Mouse (Mus musculus): ENCODE data around the gene Vps18. TPM values are rescaled to one million over a fixed set of nuclear protein-coding genes. Genes with fewer than 3 reads are reported as not detected.
A peak's percentile ranks its signal among the peaks of the same experiment; 100 is the strongest.

The Vps18 gene
- polyA plus RNA-seq, 1 experiment from 2014 or later, result 6.9 TPM

DNA sequence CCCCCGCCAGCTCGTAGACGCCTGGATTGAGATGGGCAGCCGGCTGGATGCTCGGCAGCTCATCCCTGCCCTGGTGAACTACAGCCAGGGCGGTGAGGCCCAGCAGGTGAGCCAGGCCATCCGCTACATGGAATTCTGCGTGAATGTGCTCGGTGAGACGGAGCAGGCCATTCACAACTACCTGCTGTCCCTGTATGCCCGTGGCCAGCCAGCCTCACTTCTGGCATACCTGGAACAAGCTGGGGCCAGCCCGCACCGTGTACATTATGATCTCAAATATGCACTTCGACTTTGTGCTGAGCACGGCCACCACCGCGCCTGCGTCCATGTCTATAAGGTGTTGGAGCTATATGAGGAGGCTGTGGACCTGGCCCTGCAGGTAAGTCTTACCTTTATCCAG is 5.9 kb downstream of the Vps18 start:
- no peak overlapping the region for H3K27ac ChIP-seq (ENCODE audit: low read depth, low read length)
- H3K4me2 ChIP-seq, result no peak overlapping the region
- 92% methylated on average over 18 of the region's 18 CpGs for WGBS (ENCODE audit: insufficient replicate concordance)
- no peaks in the 10 kb centered on the region for H3K9me3 ChIP-seq (replicated peaks; ENCODE audit: control insufficient read depth, low read length)
- H3K4me1 ChIP-seq (ENCODE audit: control insufficient read depth, insufficient read depth, low read length), result peaks cover 3% of the 10 kb centered on the region
- H3K36me3 ChIP-seq (ENCODE audit: control insufficient read depth, insufficient read depth, low read length), result peaks cover 25% of the 10 kb centered on the region
- H3K4me3 ChIP-seq (ENCODE audit: low read depth, low read length), result no peak overlapping the region
- ATAC-seq (replicated peaks; ENCODE audit: insufficient number of reproducible peaks, low FRiP score, low TSS enrichment), result no peak
- H3K27me3 ChIP-seq (ENCODE audit: control insufficient read depth, insufficient read depth, low read length), result no peaks in the 10 kb centered on the region
- H3K9ac ChIP-seq (ENCODE audit: low read depth, low read length), result no peak overlapping the region

DNA sequence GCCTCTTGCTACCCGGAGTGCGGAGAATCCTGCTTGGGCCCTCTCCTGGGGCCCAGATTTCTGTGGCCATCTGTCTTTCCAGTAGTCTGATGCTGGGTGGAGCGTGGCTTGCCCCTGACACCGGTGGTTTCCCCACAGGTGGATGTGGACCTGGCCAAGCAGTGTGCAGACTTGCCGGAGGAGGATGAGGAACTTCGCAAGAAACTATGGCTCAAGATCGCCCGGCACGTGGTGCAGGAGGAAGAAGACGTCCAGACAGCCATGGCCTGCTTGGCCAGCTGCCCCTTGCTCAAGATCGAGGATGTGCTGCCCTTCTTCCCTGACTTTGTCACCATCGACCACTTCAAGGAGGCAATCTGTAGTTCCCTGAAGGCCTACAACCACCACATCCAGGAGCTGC is 8.2 kb downstream of the Vps18 start:
- 86% methylated on average over 12 of the region's 12 CpGs for WGBS (ENCODE audit: insufficient replicate concordance)
- Histone ChIP-seq H3K9me3 (replicated peaks; ENCODE audit: control insufficient read depth, low read length) (no peaks in the 10 kb centered on the region), H3K27ac (ENCODE audit: low read depth, low read length) (no peak overlapping the region), H3K4me2 (no peak overlapping the region), H3K27me3 (ENCODE audit: control insufficient read depth, insufficient read depth, low read length) (no peaks in the 10 kb centered on the region), H3K36me3 (ENCODE audit: control insufficient read depth, insufficient read depth, low read length) (peaks cover 25% of the 10 kb centered on the region), H3K9ac (ENCODE audit: low read depth, low read length) (no peak overlapping the region), H3K4me1 (ENCODE audit: control insufficient read depth, insufficient read depth, low read length) (peaks cover 16% of the 10 kb centered on the region), H3K4me3 (ENCODE audit: low read depth, low read length) (no peak overlapping the region)
- ATAC-seq (replicated peaks; ENCODE audit: insufficient number of reproducible peaks, low FRiP score, low TSS enrichment), result no peak

DNA sequence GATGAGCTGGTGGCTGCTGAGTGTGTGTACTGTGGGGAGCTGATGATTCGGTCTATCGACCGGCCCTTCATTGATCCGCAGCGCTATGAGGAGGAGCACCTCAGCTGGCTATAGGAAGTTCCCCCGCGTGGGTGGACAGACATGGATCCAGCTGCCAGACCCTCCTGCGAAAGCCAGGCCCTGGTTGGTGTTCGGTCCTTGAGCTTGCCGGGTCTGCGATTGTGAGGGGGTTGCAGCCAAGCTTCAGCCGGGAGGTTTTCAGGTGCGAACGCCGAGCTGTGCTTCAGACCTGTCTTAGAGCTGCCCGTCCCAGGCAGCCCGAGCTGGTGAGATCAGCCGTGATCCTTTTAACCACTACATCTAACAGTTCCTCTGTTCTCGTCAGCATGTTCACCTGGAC is 9.0 kb downstream of the Vps18 start:
- WGBS (ENCODE audit: insufficient replicate concordance), result 91% methylated on average over 19 of the region's 19 CpGs
- peaks cover 20% of the 10 kb centered on the region for H3K36me3 ChIP-seq (ENCODE audit: control insufficient read depth, insufficient read depth, low read length)
- no peak overlapping the region for H3K9ac ChIP-seq (ENCODE audit: low read depth, low read length)
- H3K4me3 ChIP-seq (ENCODE audit: low read depth, low read length), result no peak overlapping the region
- ATAC-seq (replicated peaks; ENCODE audit: insufficient number of reproducible peaks, low FRiP score, low TSS enrichment), result no peak
- no peak overlapping the region for H3K4me2 ChIP-seq
- peaks cover 16% of the 10 kb centered on the region for H3K4me1 ChIP-seq (ENCODE audit: control insufficient read depth, insufficient read depth, low read length)
- H3K27me3 ChIP-seq (ENCODE audit: control insufficient read depth, insufficient read depth, low read length), result no peaks in the 10 kb centered on the region
- H3K9me3 ChIP-seq (replicated peaks; ENCODE audit: control insufficient read depth, low read length), result no peaks in the 10 kb centered on the region
- no peak overlapping the region for H3K27ac ChIP-seq (ENCODE audit: low read depth, low read length)

DNA sequence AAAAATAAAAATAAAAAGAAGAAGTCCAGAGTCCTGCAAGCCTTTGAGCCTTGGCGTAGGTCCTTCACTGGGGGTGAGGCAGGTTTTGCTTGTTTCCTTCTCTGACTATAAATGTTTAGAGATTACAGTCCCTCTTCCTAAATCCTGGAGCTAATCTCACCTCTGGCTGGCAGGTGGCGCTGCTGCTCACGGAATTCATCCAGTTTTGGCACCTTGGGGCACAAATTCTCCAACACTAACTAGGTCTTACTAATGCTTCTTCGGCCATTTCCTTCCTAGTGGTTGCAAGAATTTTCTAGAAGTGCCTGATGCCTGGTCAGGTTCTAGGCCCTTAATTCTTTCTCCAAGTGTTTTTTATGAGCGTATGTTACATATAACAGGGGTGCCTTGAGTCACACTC is 9.8 kb downstream of the Vps18 start:
- H3K27me3 ChIP-seq (ENCODE audit: control insufficient read depth, insufficient read depth, low read length), result no peaks in the 10 kb centered on the region
- WGBS (ENCODE audit: insufficient replicate concordance), result 48% methylated on average over 5 of the region's 5 CpGs
- H3K9me3 ChIP-seq (replicated peaks; ENCODE audit: control insufficient read depth, low read length), result no peaks in the 10 kb centered on the region
- H3K9ac ChIP-seq (ENCODE audit: low read depth, low read length), result no peak overlapping the region
- peaks cover 16% of the 10 kb centered on the region for H3K4me1 ChIP-seq (ENCODE audit: control insufficient read depth, insufficient read depth, low read length)
- H3K4me3 ChIP-seq (ENCODE audit: low read depth, low read length), result no peak overlapping the region
- H3K36me3 ChIP-seq (ENCODE audit: control insufficient read depth, insufficient read depth, low read length), result peaks cover 15% of the 10 kb centered on the region
- H3K27ac ChIP-seq (ENCODE audit: low read depth, low read length), result no peak overlapping the region
- no peak overlapping the region for H3K4me2 ChIP-seq
- no peak for ATAC-seq (replicated peaks; ENCODE audit: insufficient number of reproducible peaks, low FRiP score, low TSS enrichment)

DNA sequence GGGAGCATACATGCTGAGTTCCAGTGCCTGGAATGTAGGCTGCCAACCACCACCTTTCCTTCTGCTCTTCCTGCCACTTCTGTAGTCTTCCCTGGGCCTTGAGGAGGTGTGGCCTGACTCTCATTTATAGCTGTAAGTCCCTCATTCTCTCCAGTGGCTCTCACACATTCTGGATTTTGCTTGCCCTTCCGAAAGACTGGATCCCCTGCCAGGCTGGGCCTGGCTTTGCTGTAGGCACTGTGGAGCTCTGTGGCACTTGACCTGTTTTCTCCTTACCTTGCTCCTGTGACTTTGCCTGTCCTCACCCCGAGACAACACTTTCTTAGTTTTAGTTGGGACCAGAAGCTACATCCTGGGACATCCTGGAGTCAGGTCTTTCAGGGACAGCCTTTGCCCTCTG is 10.3 kb downstream of the Vps18 start:
- no peak overlapping the region for H3K27ac ChIP-seq (ENCODE audit: low read depth, low read length)
- WGBS (ENCODE audit: insufficient replicate concordance), result 90% methylated on average over 2 of the region's 2 CpGs
- no peaks in the 10 kb centered on the region for H3K9me3 ChIP-seq (replicated peaks; ENCODE audit: control insufficient read depth, low read length)
- no peak for ATAC-seq (replicated peaks; ENCODE audit: insufficient number of reproducible peaks, low FRiP score, low TSS enrichment)
- H3K36me3 ChIP-seq (ENCODE audit: control insufficient read depth, insufficient read depth, low read length), result peaks cover 14% of the 10 kb centered on the region
- peaks cover 19% of the 10 kb centered on the region for H3K4me1 ChIP-seq (ENCODE audit: control insufficient read depth, insufficient read depth, low read length)
- H3K4me2 ChIP-seq, result no peak overlapping the region
- H3K4me3 ChIP-seq (ENCODE audit: low read depth, low read length), result no peak overlapping the region
- H3K27me3 ChIP-seq (ENCODE audit: control insufficient read depth, insufficient read depth, low read length), result no peaks in the 10 kb centered on the region
- no peak overlapping the region for H3K9ac ChIP-seq (ENCODE audit: low read depth, low read length)

DNA sequence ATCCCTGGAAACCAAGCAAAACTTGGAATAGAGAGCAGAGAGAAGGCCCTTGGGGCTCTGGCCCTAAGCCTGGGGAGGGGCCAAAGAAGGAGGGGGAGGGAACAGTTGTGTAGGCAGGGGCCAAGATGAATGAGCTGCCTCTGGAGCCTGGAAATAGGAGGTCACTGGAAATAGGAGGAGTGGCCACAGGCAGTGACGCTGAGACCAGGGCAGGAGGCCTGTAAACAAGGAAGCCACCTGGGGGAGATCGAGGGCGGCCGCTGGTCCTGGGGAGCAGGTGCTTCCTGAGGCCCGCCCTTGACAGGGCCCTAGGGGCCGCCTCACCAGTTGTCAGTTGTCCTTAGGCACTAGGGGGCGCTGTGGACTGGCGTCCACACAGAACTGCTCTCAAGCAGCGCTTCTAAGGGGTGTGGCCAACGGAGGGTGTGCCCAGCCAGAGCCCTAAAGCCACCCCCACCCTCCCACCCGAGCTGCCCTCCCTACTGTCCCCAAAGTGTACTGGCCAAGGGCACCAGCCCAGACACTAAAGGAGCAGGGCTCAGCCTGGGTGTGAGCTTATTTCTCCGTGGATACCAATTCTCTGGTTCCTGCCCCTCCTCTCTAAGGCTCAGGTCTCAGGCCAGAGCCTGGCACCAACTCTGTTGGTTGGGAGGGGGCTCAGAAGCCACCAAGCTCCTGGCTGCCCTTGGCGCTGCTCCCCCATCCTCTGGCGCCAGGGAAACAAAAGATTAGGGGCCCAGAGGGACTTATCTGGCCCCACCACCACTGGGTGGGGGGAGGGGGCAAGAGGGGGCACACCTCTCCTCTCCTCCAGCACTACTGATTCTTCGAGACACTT is 11.7 kb downstream of the Vps18 start:
- H3K9ac ChIP-seq (ENCODE audit: low read depth, low read length), result peak overlapping the region; percentile 59; the same call in 1 of the 2 replicates
- peaks cover 14% of the 10 kb centered on the region for H3K36me3 ChIP-seq (ENCODE audit: control insufficient read depth, insufficient read depth, low read length)
- ATAC-seq (replicated peaks; ENCODE audit: insufficient number of reproducible peaks, low FRiP score, low TSS enrichment), result peak; percentile 84
- peak overlapping the region; percentile 57 for H3K4me2 ChIP-seq
- H3K4me1 ChIP-seq (ENCODE audit: control insufficient read depth, insufficient read depth, low read length), result peaks cover 29% of the 10 kb centered on the region
- no peaks in the 10 kb centered on the region for H3K27me3 ChIP-seq (ENCODE audit: control insufficient read depth, insufficient read depth, low read length)
- H3K27ac ChIP-seq (ENCODE audit: low read depth, low read length), result peak overlapping the region; percentile 36
- H3K4me3 ChIP-seq (ENCODE audit: low read depth, low read length), result peak overlapping the region; percentile 10; the same call in 1 of the 2 replicates
- 3% methylated on average over 15 of the region's 15 CpGs for WGBS (ENCODE audit: insufficient replicate concordance)
- H3K9me3 ChIP-seq (replicated peaks; ENCODE audit: control insufficient read depth, low read length), result no peaks in the 10 kb centered on the region

DNA sequence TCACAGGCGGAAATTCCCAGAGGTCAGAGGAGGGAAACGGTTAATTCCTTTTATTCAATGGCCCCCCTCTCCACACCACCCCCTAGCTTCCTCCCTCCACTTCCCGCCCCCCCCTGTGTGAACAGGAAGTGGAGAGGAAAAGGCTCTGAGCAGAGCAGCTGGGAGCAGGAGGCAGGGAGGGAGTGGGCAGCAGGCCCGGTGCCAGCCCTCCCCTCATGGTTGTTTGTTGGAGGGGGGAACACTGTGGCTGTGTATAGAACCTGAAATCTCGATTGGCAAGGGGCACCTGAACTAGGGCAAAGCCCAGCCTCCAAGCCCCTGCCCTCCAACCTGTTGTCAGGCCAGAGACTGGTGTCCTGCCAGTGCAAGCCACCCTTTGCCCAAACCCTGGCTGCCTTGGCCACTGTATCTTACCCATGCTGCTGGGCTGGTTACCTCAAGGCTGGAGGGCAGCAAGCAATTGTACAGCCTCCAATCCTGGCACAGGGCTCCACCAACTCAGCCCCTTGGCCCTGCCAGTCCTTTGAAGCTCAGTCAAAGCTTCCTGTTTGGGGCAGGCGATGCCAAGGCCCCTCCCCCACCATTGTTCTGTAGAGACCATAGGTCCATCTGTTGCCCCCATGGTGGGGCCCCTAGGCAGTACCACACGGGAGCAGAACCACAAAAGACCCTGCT is 12.4 kb downstream of the Vps18 start:
- Histone ChIP-seq H3K27ac (ENCODE audit: low read depth, low read length) (peak overlapping the region; percentile 16; the same call in 1 of the 2 replicates), H3K36me3 (ENCODE audit: control insufficient read depth, insufficient read depth, low read length) (peaks cover 14% of the 10 kb centered on the region), H3K9me3 (replicated peaks; ENCODE audit: control insufficient read depth, low read length) (no peaks in the 10 kb centered on the region), H3K4me2 (peak overlapping the region; percentile 57), H3K4me1 (ENCODE audit: control insufficient read depth, insufficient read depth, low read length) (peaks cover 29% of the 10 kb centered on the region), H3K27me3 (ENCODE audit: control insufficient read depth, insufficient read depth, low read length) (no peaks in the 10 kb centered on the region), H3K4me3 (ENCODE audit: low read depth, low read length) (no peak overlapping the region), H3K9ac (ENCODE audit: low read depth, low read length) (peak overlapping the region; percentile 59; the same call in 1 of the 2 replicates)
- 40% methylated on average over 7 of the region's 7 CpGs for WGBS (ENCODE audit: insufficient replicate concordance)
- ATAC-seq (replicated peaks; ENCODE audit: insufficient number of reproducible peaks, low FRiP score, low TSS enrichment), result peak; percentile 13; the same call in 1 of the 2 replicates

DNA sequence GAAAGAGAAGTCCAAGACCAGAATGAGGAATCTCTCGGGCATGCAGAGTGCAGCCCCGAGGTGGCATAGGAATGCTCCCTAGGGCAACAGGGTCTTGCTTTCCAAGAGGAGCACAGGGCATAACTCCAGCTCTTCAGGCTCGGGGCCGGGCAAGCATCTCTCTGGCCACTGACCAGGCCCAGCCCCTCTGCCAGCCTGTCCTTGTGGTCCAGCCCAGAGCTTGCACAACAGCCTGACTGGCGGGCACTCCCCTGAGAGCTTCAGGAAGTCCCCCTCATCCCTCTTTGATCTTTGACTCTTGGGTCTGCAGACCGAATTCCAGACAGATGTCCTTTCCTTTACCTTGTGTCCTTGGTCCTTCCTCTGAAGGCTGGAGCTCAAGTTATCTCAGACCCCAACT is 14.3 kb downstream of the Vps18 start:
- ATAC-seq (replicated peaks; ENCODE audit: insufficient number of reproducible peaks, low FRiP score, low TSS enrichment), result no peak
- 57% methylated on average over 6 of the region's 6 CpGs for WGBS (ENCODE audit: insufficient replicate concordance)

More for the DNA sequence above, 14.3 kb downstream of the Vps18 start:
- H3K4me1 ChIP-seq (ENCODE audit: control insufficient read depth, insufficient read depth, low read length), result peaks cover 29% of the 10 kb centered on the region
- no peaks in the 10 kb centered on the region for H3K9me3 ChIP-seq (replicated peaks; ENCODE audit: control insufficient read depth, low read length)
- no peak overlapping the region for H3K9ac ChIP-seq (ENCODE audit: low read depth, low read length)
- peaks cover 5% of the 10 kb centered on the region; the same call in 1 of the 2 replicates for H3K36me3 ChIP-seq (ENCODE audit: control insufficient read depth, insufficient read depth, low read length)
- no peaks in the 10 kb centered on the region for H3K27me3 ChIP-seq (ENCODE audit: control insufficient read depth, insufficient read depth, low read length)
- H3K4me3 ChIP-seq (ENCODE audit: low read depth, low read length), result no peak overlapping the region
- no peak overlapping the region for H3K4me2 ChIP-seq
- no peak overlapping the region for H3K27ac ChIP-seq (ENCODE audit: low read depth, low read length)
